ENCODE assay signal across 22 mouse cellular contexts in the genomic region with DNA sequence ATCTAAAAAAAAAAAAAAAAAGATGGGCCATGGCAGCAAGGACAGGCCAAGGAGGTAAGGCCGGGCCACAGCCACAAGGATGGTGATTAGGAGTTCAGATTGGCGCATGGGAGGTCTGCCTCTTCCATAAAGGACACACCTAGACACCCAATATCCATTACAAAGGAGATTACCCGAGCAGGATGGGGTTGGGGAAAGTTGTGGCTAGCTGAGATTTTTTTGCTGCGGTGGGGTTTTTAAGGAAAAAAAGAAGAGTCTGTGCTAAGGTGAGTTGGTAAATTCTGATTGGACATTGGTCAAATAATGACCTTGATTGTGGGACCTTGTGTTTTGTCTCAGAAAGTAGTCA.
"Had no signal": no experiment of that assay in that cellular context is flagged by ENCODE, and none has a peak within 500 bp of the region (broad histone marks: within the 10 kb centered on the region; RNA-seq: fewer than 3 reads in every experiment).

No protein-coding gene starts in this region.

- H3K4me3 ChIP-seq: layer of hippocampus, adult 2 months; limb, embryonic 10.5 days; limb, embryonic 13.5 days; liver, embryonic 12.5 days; liver, embryonic 15.5 days; megakaryocyte, embryonic 14.5 days; neural tube, embryonic 12.5 days; neural tube, embryonic 15.5 days; stomach, embryonic 15.5 days had no signal

- H3K9me3 ChIP-seq: limb, embryonic 10.5 days; limb, embryonic 13.5 days; liver, embryonic 12.5 days; liver, embryonic 15.5 days; neural tube, embryonic 12.5 days; neural tube, embryonic 15.5 days; stomach, embryonic 15.5 days had no signal

- DNase-seq: kidney, adult 18-20 months; kidney, adult 9 months; kidney, postnatal 25 days; layer of hippocampus, adult 9-11 months; liver; lung, adult 18-20 months; midbrain, embryonic 14.5 days; retina, postnatal 1 day; right cerebral cortex, postnatal 25 days; thymus, adult 18-20 months; thymus, postnatal 36 days had no signal

- ATAC-seq: liver, embryonic 12.5 days had no signal

- H3K4me1 ChIP-seq: limb, embryonic 13.5 days; liver, embryonic 12.5 days; liver, embryonic 15.5 days; megakaryocyte, embryonic 14.5 days; neural tube, embryonic 12.5 days; neural tube, embryonic 15.5 days; stomach, embryonic 15.5 days had no signal

- H3K9ac ChIP-seq: limb, embryonic 13.5 days; liver, embryonic 12.5 days; liver, embryonic 15.5 days; neural tube, embryonic 12.5 days; neural tube, embryonic 15.5 days; stomach, embryonic 15.5 days had no signal

- H3K27me3 ChIP-seq: limb, embryonic 13.5 days; liver, embryonic 15.5 days; neural tube, embryonic 12.5 days; neural tube, embryonic 15.5 days; stomach, embryonic 15.5 days had no signal

- H3K27ac ChIP-seq: kidney, postnatal 0 days; layer of hippocampus, adult 2 months; limb, embryonic 10.5 days; limb, embryonic 13.5 days; liver, embryonic 12.5 days; liver, embryonic 15.5 days; neural tube, embryonic 12.5 days; neural tube, embryonic 15.5 days; stomach, embryonic 15.5 days had no signal

- H3K36me3 ChIP-seq: limb, embryonic 10.5 days; limb, embryonic 13.5 days; liver, embryonic 12.5 days; liver, embryonic 15.5 days; neural tube, embryonic 12.5 days; neural tube, embryonic 15.5 days had no signal

- H3K4me2 ChIP-seq: limb, embryonic 13.5 days; liver, embryonic 12.5 days; liver, embryonic 15.5 days; midbrain, embryonic 11.5 days; neural tube, embryonic 12.5 days; neural tube, embryonic 15.5 days; stomach, embryonic 15.5 days had no signal
